Mouse (Mus musculus): Measurements from ENCODE around the gene Gm973. TPM values are rescaled to one million over a fixed set of nuclear protein-coding genes. Genes with fewer than 3 reads are reported as not detected.

Gm973 gene
- total and polyA plus RNA-seq, 3 experiments = 2.3 to 14.9 (median 7.6) TPM

GRCm38 (mm10) chr1:59550996-59551395 lies 34.9 kb downstream of the Gm973 start:
- H3K4me2 ChIP-seq (ENCODE audit: insufficient read depth, low read depth, poor library complexity, severe bottlenecking) = no peak overlapping the region
- H3K36me3 ChIP-seq (replicated peaks in 1 of 2; ENCODE audit: control insufficient read depth in 1 of 2, insufficient read depth in 1 of 2, low read length in 1 of 2) = no peaks in the 10 kb centered on the region
- H3K4me1 ChIP-seq (ENCODE audit: control insufficient read depth in 1 of 2, insufficient read depth in 2 of 2) = peaks cover 5% of the 10 kb centered on the region in 2 experiments; a peak in 2 of 4 replicates
- no peak overlapping the region for H3K4me3 ChIP-seq (replicated peaks in 1 of 3; ENCODE audit: low read depth in 2 of 3, low read length in 2 of 3, poor library complexity in 1 of 3)
- H3K27ac ChIP-seq (ENCODE audit: insufficient read depth, low read depth) = no peak overlapping the region
- TF ChIP-seq MAFK (IDR thresholded peaks at IDR 0.05; ENCODE audit: insufficient replicate concordance, low read length) = no peak
- no peak for TF ChIP-seq SIN3A (IDR thresholded peaks at IDR 0.05; ENCODE audit: low read length)
- no peak for TF ChIP-seq ZC3H11A (IDR thresholded peaks at IDR 0.05; ENCODE audit: low read depth, low read length)
- no peak for TF ChIP-seq NELFE (IDR thresholded peaks at IDR 0.05; ENCODE audit: low read depth, low read length)
- no peak for TF ChIP-seq USF1 (IDR thresholded peaks at IDR 0.05; ENCODE audit: low read depth, low read length)
- no peak for TF ChIP-seq ZKSCAN1 (IDR thresholded peaks at IDR 0.05; ENCODE audit: borderline replicate concordance, low read depth, low read length)
- TF ChIP-seq CHD2 (IDR thresholded peaks at IDR 0.05; ENCODE audit: low read length) = no peak
- no peak for TF ChIP-seq CHD1 (IDR thresholded peaks at IDR 0.05; ENCODE audit: low read depth, low read length)
- TF ChIP-seq MAZ (IDR thresholded peaks at IDR 0.05; ENCODE audit: low read depth, low read length) = no peak
- TF ChIP-seq ELF1 (IDR thresholded peaks at IDR 0.05; ENCODE audit: low read depth, low read length) = no peak
- no peak for TF ChIP-seq ZNF384 (IDR thresholded peaks at IDR 0.05; ENCODE audit: low read depth, low read length)
- no peak for TF ChIP-seq EP300 (IDR thresholded peaks at IDR 0.05; ENCODE audit: low read length)
- no peak for TF ChIP-seq MEF2A (IDR thresholded peaks at IDR 0.05; ENCODE audit: borderline replicate concordance, low read depth, low read length)
- dilution Hi-C loops (cut with MboI; ENCODE audit: extremely low pct_ligation_motif_present, extremely low pct_unique_long_range_greater_than_20kb, low sequenced_read_pairs) = no loop called here
- peaks cover 2% of the 10 kb centered on the region for H3K9me3 ChIP-seq (replicated peaks; ENCODE audit: low read length)
- DNase-seq (ENCODE audit: extremely low read depth) = no peak
- no peak overlapping the region for H3K9ac ChIP-seq (ENCODE audit: insufficient read depth, low read depth)
- no peaks in the 10 kb centered on the region for H3K27me3 ChIP-seq (replicated peaks)
- no peaks in the 10 kb centered on the region for H3K79me2 ChIP-seq (replicated peaks; ENCODE audit: control insufficient read depth, extremely low read depth, insufficient read depth, poor library complexity, severe bottlenecking)
- in situ Hi-C loops (cut with MboI; ENCODE audit: low pct_ligation_motif_present, low pct_unique_long_range_greater_than_20kb, low sequenced_read_pairs) = no loop called here

- Histone ChIP-seq H3K4me1 (ENCODE audit: control insufficient read depth in 1 of 2, insufficient read depth in 2 of 2) (peaks cover 5% of the 10 kb centered on the region in 2 experiments; a peak in 2 of 4 replicates), H3K36me3 (replicated peaks in 1 of 2; ENCODE audit: control insufficient read depth in 1 of 2, insufficient read depth in 1 of 2, low read length in 1 of 2) (no peaks in the 10 kb centered on the region), H3K9me3 (replicated peaks; ENCODE audit: low read length) (no peaks in the 10 kb centered on the region), H3K4me3 (replicated peaks in 1 of 3; ENCODE audit: low read depth in 2 of 3, low read length in 2 of 3, poor library complexity in 1 of 3) (no peak overlapping the region), H3K4me2 (ENCODE audit: insufficient read depth, low read depth, poor library complexity, severe bottlenecking) (no peak overlapping the region), H3K27ac (ENCODE audit: insufficient read depth, low read depth) (no peak overlapping the region), H3K27me3 (replicated peaks) (no peaks in the 10 kb centered on the region), H3K9ac (ENCODE audit: insufficient read depth, low read depth) (no peak overlapping the region), H3K79me2 (replicated peaks; ENCODE audit: control insufficient read depth, extremely low read depth, insufficient read depth, poor library complexity, severe bottlenecking) (no peaks in the 10 kb centered on the region)
- dilution Hi-C loops (cut with MboI; ENCODE audit: extremely low pct_ligation_motif_present, extremely low pct_unique_long_range_greater_than_20kb, low sequenced_read_pairs) (no loop called here), in situ Hi-C loops (cut with MboI; ENCODE audit: low pct_ligation_motif_present, low pct_unique_long_range_greater_than_20kb, low sequenced_read_pairs) (no loop called here)
- no peak for DNase-seq (ENCODE audit: extremely low read depth)
- TF ChIP-seq UBTF (IDR thresholded peaks at IDR 0.05; ENCODE audit: low read depth, low read length) = no peak
- no peak for TF ChIP-seq MAX (IDR thresholded peaks at IDR 0.05; ENCODE audit: low read length)
- no peak for TF ChIP-seq RAD21 (IDR thresholded peaks at IDR 0.05; ENCODE audit: low read depth, low read length)
- TF ChIP-seq ZC3H11A (IDR thresholded peaks at IDR 0.05; ENCODE audit: low read depth, low read length) = no peak
- TF ChIP-seq ZNF384 (IDR thresholded peaks at IDR 0.05; ENCODE audit: low read depth, low read length) = no peak
- TF ChIP-seq TBP (conservative IDR thresholded peaks at IDR 0.05; ENCODE audit: low read depth, low read length) = no peak
- no peak for TF ChIP-seq SIN3A (IDR thresholded peaks at IDR 0.05; ENCODE audit: low read length)
- TF ChIP-seq SMC3 (IDR thresholded peaks at IDR 0.05; ENCODE audit: low read depth, low read length) = no peak
- no peak for TF ChIP-seq NELFE (IDR thresholded peaks at IDR 0.05; ENCODE audit: low read depth, low read length)
- TF ChIP-seq ZKSCAN1 (IDR thresholded peaks at IDR 0.05; ENCODE audit: borderline replicate concordance, low read depth, low read length) = no peak
- no peak for TF ChIP-seq JUN (IDR thresholded peaks at IDR 0.05; ENCODE audit: insufficient read depth, low read depth, low read length)
- no peak for TF ChIP-seq USF2 (conservative IDR thresholded peaks at IDR 0.05; ENCODE audit: low read depth, low read length)
- TF ChIP-seq EP300 (IDR thresholded peaks at IDR 0.05; ENCODE audit: low read length) = no peak
- no peak for TF ChIP-seq CHD1 (IDR thresholded peaks at IDR 0.05; ENCODE audit: low read depth, low read length)
- no peak for TF ChIP-seq GABPA (IDR thresholded peaks at IDR 0.05; ENCODE audit: insufficient replicate concordance, low read depth, low read length)
- TF ChIP-seq KAT2A (IDR thresholded peaks at IDR 0.05; ENCODE audit: insufficient replicate concordance, low read length) = no peak
- TF ChIP-seq TCF12 (IDR thresholded peaks at IDR 0.05; ENCODE audit: low read depth, low read length) = no peak
- TF ChIP-seq MAFK (IDR thresholded peaks at IDR 0.05; ENCODE audit: insufficient replicate concordance, low read length) = no peak
- no peak for TF ChIP-seq USF1 (IDR thresholded peaks at IDR 0.05; ENCODE audit: low read depth, low read length)
These were observed 37.6 kb downstream of the Gm973 start for GRCm38 (mm10) chr1:59553708-59554107.

Measured in CH12.LX (cell line).